Mouse (Mus musculus): ENCODE measurements at regions not wholly inside any gene's neighbourhood (a gene's known extent, or its start where the extent isn't known, plus 50 kb on each side); places are given as distances from the start of the nearest gene placed in this dataset.
"Not testable (repeated sequence)": the region's sequence is repeated elsewhere in the genome, so short reads cannot be mapped to it uniquely, and the experiment has no call there.

- DNase-seq; intact Hi-C loops (cut with DNase I): not testable (repeated sequence)
Observed at GRCm38 (mm10) chr2:11099834-11100622, 71.9 kb upstream of the Prkcq start.

DNA sequence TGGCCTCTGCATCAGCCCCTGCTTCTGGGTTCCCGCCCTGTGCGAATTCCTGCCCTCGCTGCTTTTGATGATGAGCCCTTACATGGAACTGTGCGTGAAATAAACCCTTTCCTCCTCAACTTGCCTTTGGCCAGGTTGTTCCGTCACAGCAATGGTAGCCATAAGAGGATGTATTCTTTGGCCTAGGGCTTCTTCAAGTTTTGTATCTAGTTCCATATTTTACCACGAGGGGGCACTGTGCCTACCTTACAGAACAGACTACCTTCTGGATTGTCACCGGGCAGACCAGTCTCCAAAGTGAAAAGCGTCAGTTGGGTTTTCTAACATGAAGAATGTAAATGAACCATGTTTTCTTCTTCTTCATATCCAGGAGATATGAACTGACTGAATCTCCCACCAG is 58.7 kb upstream of the Prkcq start:
- intact Hi-C loops (cut with DNase I): loop anchor here (5.0 to 10.0 kb wide), 2 partner anchors 139 to 172 kb away; no protein-coding TSS in a partner anchor
- DNase-seq: no peak

- no peak for DNase-seq
- intact Hi-C loops (cut with DNase I): loop anchor here (10.0 kb wide), 1 partner anchor 166 kb away; no protein-coding TSS in a partner anchor
Observed at GRCm38 (mm10) chr2:11118625-11119024, 53.3 kb upstream of the Prkcq start.

- intact Hi-C loops (cut with DNase I): loop anchor here (10.0 kb wide), 1 partner anchor 166 kb away; no protein-coding TSS in a partner anchor
- no peak for DNase-seq
Observed at GRCm38 (mm10) chr2:11119301-11119700, 52.6 kb upstream of the Prkcq start.
